20 mouse cellular contexts compared by ENCODE assay signal in the genomic region with DNA sequence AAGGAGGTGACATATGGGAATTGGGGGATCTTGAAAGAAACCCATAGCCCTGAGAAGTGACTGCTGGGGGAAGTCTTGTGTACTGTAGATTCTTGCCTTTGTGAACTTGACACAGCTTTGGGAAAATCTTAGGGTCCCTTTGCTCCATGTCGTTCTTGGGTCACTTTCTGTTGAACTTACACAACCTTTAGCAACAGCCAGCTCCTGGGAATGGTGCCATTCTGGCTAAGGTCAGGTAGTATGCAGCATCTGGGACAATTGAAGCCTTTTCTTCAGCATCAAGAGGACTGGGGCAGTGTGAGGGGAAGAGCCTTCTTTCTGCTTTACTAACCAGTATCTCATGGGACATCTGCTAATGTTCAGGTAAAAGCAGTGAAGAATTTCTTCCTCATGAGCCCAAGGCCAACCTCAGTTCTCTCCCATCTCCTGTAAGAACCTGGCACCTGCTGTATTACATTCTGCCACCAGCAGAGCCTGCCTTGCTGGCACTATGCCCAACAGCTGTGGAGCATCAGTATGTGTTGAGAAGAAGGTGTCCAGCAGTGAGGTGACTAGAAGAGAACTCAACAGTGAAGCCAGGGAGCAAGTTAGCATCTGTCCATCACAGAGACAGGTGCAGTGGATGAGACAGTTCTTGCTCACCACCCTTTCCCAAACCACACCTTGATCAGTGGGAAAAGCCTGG.
DNase-seq lines count a peak whose midpoint lies in the region; ATAC-seq and TF ChIP-seq lines count a peak whose summit lies in the region.
"Had no signal": no experiment of that assay in that cellular context is flagged by ENCODE, and none has a peak within 500 bp of the region (broad histone marks: within the 10 kb centered on the region; RNA-seq: fewer than 3 reads in every experiment).

No protein-coding gene starts in this region.

- no peak for ATAC-seq in activated CD4-positive, CD25-positive, alpha-beta regulatory T cell, adult 4 months
- ATAC-seq: hindbrain, embryonic 16.5 days; intestine, postnatal 0 days had no signal

- peak; percentile 23 for DNase-seq in heart, postnatal 4 days
- DNase-seq in heart, postnatal 25 days (ENCODE audit: low spot score): no peak
- no peak for DNase-seq in layer of hippocampus, adult 2 months (ENCODE audit: low spot score in 2 of 2)
- no peak for DNase-seq in layer of hippocampus, adult 11-12 months (ENCODE audit: low spot score)
- DNase-seq in right cerebral cortex, postnatal 4 days: peak; percentile 18
- no peak for DNase-seq in right cerebral cortex, adult 18-20 months
- DNase-seq: cerebellum, adult 8-10 months; gastrocnemius, postnatal 10 days; heart, adult 18-20 months; heart, postnatal 36 days; left cerebral cortex, postnatal 4 days; lung, adult 18-20 months; spleen, adult 18-20 months; thymus, postnatal 36 days had no signal

- peaks cover 21% of the 10 kb centered on the region for H3K4me1 ChIP-seq in brown adipose tissue, adult 24 weeks (ENCODE audit: control insufficient read depth, insufficient read depth, insufficient read length, low read length)

- TF ChIP-seq CTCF in layer of hippocampus, adult 2 months (conservative IDR thresholded peaks at IDR 0.05): no peak; the same call in 1 of the 2 replicates

- H3K4me3 ChIP-seq in layer of hippocampus, adult 2 months: no peak overlapping the region
- H3K4me3 ChIP-seq in brown adipose tissue, adult 24 weeks (ENCODE audit: insufficient read depth, low read depth, low read length): no peak overlapping the region
- H3K4me3 ChIP-seq: heart, embryonic 13.5 days had no signal

- 0 out of 2 replicates have a peak overlapping the region, but pooled peaks have one; percentile 1 for H3K27ac ChIP-seq in layer of hippocampus, adult 2 months
- peak overlapping the region; percentile 65 for H3K27ac ChIP-seq in brown adipose tissue, adult 24 weeks (replicated peaks; ENCODE audit: low read depth, low read length)
- H3K27ac ChIP-seq: heart, embryonic 13.5 days; macrophage had no signal

- intact Hi-C loops in heart, postnatal 25 days (cut with DNase I): loop anchor here (5.0 kb wide), 1 partner anchor 82 kb away; no protein-coding TSS in a partner anchor

Comparison
In these comparisons a context has a peak if more than half of its experiments do, and no peak if none do; other contexts are left out.
1. DNase-seq: peak in heart, postnatal 4 days (single experiment) and right cerebral cortex, postnatal 4 days (single experiment); none in heart, postnatal 25 days (single experiment), layer of hippocampus, adult 2 months (0 of 2), layer of hippocampus, adult 11-12 months (single experiment) and right cerebral cortex, adult 18-20 months (single experiment).